In genomic region chr13:69532893-69533404, GRCm38 (mm10) we compare ENCODE assay signal across 8 mouse cellular contexts. TPM values are rescaled to one million over a fixed set of nuclear protein-coding genes. Genes with fewer than 3 reads are reported as not detected.
DNase-seq lines count a peak whose midpoint lies in the region; ATAC-seq and TF ChIP-seq lines count a peak whose summit lies in the region.

No protein-coding gene starts in this region.

- no peak for ATAC-seq in cerebellum, adult (ENCODE audit: insufficient number of reproducible peaks, low FRiP score, low TSS enrichment)
- ATAC-seq in liver, embryonic 12.5 days: no peak

- TF ChIP-seq CTCF in testis, adult 2 months (IDR thresholded peaks at IDR 0.05; ENCODE audit: control insufficient read depth, insufficient read depth, insufficient replicate concordance, low read depth, low read length): no peak

- H3K4me3 ChIP-seq in testis, adult 2 months (ENCODE audit: control insufficient read depth, low read depth, low read length): peak overlapping the region; percentile 93
- H3K4me3 ChIP-seq in liver, embryonic 12.5 days: peak overlapping the region; percentile 94

- peak overlapping the region; percentile 97 for H3K4me2 ChIP-seq in liver, embryonic 12.5 days

- H3K9me3 ChIP-seq in liver, embryonic 12.5 days (replicated peaks): no peaks in the 10 kb centered on the region

- peaks cover 16% of the 10 kb centered on the region for H3K4me1 ChIP-seq in testis, adult 2 months (ENCODE audit: control insufficient read depth, insufficient read depth, low read length)
- peaks cover 63% of the 10 kb centered on the region for H3K4me1 ChIP-seq in liver, embryonic 12.5 days

- H3K36me3 ChIP-seq in testis, adult 2 months (ENCODE audit: control insufficient read depth, insufficient read depth, low read length): no peaks in the 10 kb centered on the region
- H3K36me3 ChIP-seq in liver, embryonic 12.5 days: peaks cover 27% of the 10 kb centered on the region

- H3K27ac ChIP-seq in testis, adult 2 months (ENCODE audit: control insufficient read depth, insufficient read depth, low read depth, low read length): no peak overlapping the region
- peak overlapping the region; percentile 92 for H3K27ac ChIP-seq in liver, embryonic 12.5 days

- no peaks in the 10 kb centered on the region for H3K27me3 ChIP-seq in testis, adult 2 months (ENCODE audit: control insufficient read depth, insufficient read depth, low read length)
- no peaks in the 10 kb centered on the region for H3K27me3 ChIP-seq in liver, embryonic 12.5 days (replicated peaks)

- TF ChIP-seq POLR2A in testis, adult 2 months (IDR thresholded peaks at IDR 0.05; ENCODE audit: control insufficient read depth, low read depth, low read length): no peak

- peak; percentile 66 for DNase-seq in cerebellum, adult 9-10 months
- DNase-seq in testis, postnatal 10 days (ENCODE audit: low spot score): no peak
- DNase-seq in embryo, embryonic 10.5 days (ENCODE audit: low spot score): no peak
- DNase-seq in frontal cortex, postnatal 10 days (ENCODE audit: low spot score in 2 of 2): no peak
- no peak for DNase-seq in cerebellum, postnatal 36 days

- H3K9ac ChIP-seq in liver, embryonic 12.5 days: peak overlapping the region; percentile 97

- 2% methylated on average over 9 of the region's 9 CpGs for WGBS in liver, embryonic 12.5 days (ENCODE audit: insufficient replicate concordance)

RNA-seq across cellular contexts. Expression of gene Nsun2, which starts 0.6 kb away (rescaled TPM):
- 181 and 182 TPM in 2 replicates for polyA plus RNA-seq in testis, adult 2 months (2012; rRNA removed)
- 184 and 189 TPM in 2 replicates for polyA plus RNA-seq in liver, embryonic 12.5 days (2016; fragmentation: Nextera tagmentation; extraction: Ambion mirVana)

RNA-seq across cellular contexts. Expression of gene Tent4a, which starts 1.5 kb away (rescaled TPM):
- 6.2 and 6.4 TPM in 2 replicates for polyA plus RNA-seq in testis, adult 2 months (2012; rRNA removed)
- 2.9 and 3.0 TPM in 2 replicates for polyA plus RNA-seq in liver, embryonic 12.5 days (2016; fragmentation: Nextera tagmentation; extraction: Ambion mirVana)
